Mouse (Mus musculus) lung, postnatal 0 days (tissue): Measurements from ENCODE around the gene Pla2g3.

Experiments used
- CTCF ChIP-seq: IDR thresholded peaks from 2 replicates; pipeline ENCODE4 v1.5.1; 2016; ENCODE audit warnings: antibody characterized with exemption, mild to moderate bottlenecking
- EP300 ChIP-seq: IDR thresholded peaks from 2 replicates; pipeline ENCODE4 v1.6.1; 2016; ENCODE audit warnings: antibody characterized with exemption, mild to moderate bottlenecking, control low read depth

GRCm38 (mm10) chr11:3526207-3526606, 38.1 kb downstream of the Pla2g3 start:
- TF ChIP-seq CTCF (no peak), EP300 (no peak)
